Mouse (Mus musculus) heart, adult 9 months (tissue): ENCODE results near the gene Cd200r1.
"Not testable (repeated sequence)": the region's sequence is repeated elsewhere in the genome, so short reads cannot be mapped to it uniquely, and the experiment has no call there.

Experiments used
- DNase-seq, 2 experiments: peaks; one replicate each; pipeline ENCODE4 v3.0.0; 2022; ENCODE audit warnings: low spot score in 2 of 2

Gene Cd200r1

DNA sequence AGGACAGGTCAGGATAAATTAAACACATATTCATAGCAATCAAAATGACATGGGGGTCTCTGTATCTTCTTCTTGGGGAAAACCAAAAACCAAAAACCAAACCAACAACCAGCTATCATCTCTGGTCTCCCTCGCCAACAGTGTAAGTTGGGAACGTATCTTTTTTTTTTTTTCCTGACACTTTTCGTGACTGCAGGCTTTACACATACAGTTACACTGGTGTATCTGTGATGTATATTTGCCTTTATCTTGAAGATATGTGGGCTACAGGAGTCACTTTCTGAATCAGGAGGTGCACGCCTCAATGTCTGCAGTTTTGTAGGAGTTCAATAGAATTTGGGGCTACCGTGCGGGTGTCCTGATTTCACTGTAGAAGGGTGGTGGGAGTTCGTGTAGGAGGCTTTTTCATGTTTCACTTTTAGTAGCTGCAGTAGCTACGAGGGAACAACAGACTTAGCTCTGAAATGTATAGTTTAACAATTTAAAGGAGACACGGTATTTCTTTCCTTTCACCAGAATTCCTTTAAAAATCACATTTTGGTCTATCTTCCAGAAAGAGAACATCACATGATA lies 870 bp downstream of the Cd200r1 start:
- DNase-seq, result no peak

DNA sequence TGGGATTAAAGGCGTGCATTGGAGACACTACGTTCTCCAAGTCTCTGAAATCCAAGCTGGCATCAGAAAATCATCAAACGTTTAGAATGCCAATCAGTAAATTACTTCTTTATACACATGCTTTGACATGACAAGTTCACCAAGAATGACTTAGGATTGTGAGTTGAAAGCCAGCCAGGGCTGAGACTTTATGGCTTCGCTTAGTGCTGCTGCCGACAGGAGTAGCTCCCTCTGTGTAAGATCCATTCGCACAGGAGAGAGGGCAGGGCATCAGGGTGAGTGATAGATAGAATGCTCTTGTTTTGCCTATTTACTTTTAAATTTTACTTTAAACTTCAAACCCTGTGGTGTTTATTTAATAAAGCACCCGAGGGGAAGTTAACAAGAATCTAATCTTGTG lies 2.0 kb downstream of the Cd200r1 start:
- DNase-seq, result no peak

DNA sequence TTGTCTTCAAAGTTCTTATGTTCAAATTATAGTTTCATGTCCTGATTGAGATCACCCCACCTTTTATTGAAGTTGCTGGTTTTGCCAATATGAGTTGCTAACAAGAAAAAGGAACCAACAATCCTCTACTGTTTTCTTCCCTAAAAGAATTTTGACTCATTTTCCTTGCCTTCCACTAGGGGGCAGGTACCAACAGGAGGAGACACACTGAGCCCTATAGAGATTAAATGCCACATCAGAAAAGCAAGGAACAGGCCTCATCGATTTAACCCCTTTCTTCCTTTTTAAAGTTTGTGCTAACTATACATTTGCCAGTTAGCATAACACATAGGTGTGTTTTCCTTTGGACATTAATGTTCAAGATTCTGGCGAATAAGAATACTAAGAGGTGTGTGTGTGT lies 2.4 kb downstream of the Cd200r1 start:
- no peak for DNase-seq

DNA sequence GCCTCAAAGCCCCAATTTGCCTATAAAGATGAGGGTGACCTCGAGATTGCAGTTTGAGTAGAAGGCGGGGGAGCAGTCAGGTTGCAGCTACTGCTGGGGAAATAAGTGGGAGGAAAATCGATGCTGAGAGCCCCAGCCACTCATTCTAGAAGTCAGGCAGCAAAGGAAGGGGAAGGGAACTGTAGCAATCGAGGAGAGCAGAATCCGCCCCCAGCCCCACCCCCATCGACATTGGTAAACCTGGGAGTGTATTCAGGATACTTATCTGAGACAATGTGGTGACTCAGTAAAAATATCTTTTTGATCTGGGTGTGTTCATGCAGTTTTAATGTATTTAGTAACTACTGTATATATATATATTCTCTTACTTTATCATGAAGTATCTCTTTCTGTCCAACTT lies 7.0 kb downstream of the Cd200r1 start:
- no peak for DNase-seq

DNA sequence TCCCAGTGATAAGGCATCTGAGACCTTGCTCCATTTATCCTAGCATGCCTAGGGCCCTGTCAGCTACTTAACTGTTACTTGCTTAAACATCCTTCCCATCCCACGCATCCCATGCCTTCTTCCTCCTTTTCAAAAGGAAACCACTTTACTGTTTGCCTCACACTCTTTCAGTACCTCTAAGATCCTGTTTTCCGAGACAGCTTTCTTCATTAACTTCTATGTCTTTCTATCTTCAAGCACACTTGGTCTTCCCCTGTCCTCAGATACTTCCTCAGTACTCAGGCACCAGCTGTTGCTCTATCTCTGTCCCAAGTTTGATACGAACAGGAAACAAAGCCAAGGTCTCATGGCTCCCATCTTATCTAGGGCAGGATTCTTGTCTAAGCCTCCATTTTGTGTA lies 8.1 kb downstream of the Cd200r1 start:
- no peak for DNase-seq

DNA sequence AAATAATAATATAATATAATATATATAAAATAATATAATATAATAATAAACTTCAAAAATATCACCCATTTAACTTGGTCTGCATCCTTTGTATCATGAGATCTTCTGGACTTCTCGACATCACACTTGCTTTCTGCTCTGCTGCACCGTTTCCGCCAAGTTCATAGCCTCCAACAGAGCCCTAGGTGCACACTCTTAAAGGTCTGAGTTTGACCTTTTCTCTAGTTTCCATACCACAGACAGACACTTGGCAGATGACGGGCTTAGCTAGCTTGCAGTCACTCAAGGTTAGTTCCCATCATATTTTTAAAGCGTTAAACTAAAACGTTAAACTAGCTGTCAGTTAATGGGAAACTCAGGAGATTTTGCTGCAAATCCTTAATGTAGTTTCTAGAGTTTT lies 8.7 kb downstream of the Cd200r1 start:
- DNase-seq, result no peak

DNA sequence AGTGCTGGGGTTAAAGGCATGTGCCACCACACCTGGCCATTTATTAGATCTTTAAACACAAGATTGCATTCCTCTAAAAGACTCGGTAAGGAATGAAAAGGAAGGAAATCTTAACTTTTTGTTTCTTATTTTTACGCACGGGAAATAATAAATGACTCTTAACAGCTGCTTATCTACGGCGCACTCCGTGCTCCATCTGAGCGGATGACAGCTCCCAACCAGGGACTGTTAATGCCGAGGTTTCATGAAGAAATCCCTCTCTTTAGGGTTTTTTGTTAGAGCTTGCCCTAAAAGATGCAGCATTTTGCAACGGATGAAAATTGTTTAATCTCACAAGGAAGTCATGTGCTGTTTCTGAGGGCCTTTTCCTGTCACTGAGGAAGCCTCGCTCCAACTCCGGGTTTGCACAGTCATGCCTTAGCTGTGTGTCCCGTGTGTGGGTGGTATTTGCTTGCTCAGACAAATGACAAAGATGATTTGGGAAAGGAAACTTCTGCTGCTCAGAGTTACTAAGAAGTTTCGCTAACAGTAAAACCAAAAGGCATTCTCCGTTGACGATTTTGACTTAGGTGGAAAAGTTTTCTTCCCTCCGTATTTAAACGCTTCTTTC lies 13.1 kb downstream of the Cd200r1 start:
- DNase-seq, result peak; percentile 29 to 48

DNA sequence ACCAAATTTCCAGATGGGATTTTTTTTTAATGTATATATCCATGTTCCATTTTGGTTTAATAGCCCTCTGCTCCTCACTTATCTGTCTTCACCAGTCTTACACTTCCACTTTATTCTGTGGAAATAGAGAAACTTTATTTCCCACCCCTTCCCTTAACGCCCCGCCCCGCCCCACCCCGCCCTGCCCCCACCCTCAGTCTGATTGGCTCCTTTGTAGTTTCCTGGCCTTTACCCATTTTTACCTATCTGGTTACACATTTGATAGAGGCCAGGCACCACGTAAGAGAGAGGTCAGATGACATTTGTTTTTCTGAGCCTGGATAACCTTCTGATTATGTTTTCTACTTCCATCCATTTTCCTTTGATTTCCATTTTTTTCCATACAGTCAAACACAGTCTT lies 14.0 kb downstream of the Cd200r1 start:
- no peak for DNase-seq

DNA sequence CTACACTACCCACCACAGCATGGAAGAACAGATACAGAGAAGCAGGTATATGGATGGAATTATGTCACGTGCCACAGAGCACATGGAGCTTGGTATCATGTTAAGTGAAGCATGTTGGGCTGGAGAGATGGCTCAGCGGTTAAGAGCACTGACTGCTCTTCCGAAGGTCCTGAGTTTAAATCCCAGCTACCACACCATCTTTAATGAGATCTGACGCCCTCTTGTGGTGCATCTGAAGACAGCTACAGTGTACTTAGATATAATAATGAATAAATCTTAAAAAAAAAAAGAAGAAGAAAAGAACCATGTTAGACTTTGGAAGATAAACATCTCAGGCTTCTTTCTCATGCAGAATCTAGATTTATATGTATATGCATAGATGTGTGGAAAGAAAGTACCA lies 15.2 kb downstream of the Cd200r1 start:
- DNase-seq, result no peak

DNA sequence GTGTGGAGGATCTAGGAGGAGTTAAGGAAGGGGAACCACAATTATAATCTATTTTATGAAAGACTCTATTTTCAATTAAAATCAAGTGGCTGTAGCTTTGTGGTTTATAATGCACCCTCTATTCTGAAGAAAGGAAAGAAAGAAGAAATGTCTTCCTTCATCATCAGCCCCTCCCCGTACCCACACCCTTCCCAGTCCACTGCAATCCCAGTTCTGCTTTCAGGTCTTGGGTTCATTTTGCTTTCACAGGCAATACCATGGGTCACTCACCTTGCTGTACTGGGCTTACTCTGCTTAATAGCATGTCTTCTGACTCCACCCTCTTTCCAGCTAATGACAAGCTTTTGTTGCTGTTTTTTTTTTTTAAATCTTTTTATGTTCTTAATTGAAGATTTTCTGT lies 21.4 kb downstream of the Cd200r1 start:
- no peak for DNase-seq

DNA sequence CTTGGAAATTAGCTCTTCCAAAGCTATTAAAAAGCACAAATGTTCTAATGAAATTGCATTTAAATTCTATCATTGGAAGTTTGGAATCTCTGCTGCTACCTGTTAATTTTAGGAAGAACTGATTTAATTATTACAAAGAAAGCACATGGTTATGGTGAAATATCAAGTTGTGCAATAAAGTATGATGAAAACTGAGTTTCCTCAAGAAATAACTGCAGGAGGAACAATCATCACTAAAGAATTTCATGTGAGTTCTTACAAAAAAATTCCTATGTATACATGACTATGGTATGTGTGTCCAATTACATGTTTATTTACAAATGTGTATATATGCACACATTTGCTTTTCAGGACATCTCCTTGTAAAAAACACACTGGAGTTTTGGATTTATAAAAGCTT lies 28.9 kb downstream of the Cd200r1 start:
- DNase-seq, result no peak

DNA sequence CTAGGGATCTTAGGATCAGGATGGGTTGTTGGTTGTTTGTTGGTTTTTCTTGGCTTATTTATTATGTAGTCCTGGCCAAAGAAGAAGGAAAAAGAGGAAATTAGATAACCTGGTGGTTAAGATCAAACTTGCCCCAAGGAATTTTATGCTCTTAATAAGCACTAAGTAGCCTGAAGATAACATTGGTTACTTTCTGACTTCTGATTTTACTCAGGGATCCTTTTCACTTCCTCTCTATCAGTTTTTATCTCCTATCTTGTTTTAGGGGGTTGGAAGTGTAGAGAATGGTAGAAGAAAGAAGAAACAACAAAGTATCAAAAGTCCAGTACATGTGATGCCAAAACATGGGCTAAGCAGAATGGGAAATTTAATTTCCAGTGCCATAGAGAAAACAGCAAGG lies 40.4 kb downstream of the Cd200r1 start:
- no peak for DNase-seq

DNA sequence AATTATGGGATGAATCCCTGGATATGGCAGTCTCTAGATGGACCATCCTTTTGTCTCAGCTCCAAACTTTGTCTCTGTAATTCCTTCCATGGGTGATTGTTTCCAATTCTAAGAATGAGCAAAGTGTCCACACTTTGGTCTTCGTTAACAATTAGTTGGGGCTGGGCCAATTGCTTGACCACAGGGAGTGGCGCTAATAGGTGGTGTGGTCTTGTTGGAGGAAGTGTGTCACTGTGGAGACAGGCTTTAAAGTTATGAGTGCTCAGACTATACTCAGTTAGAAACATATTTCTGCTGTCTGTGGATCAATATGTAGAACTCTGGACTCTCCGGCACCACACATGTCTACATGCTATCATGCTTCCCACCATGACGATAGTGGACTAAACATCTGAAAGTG lies 44.7 kb downstream of the Cd200r1 start:
- DNase-seq, result not testable (repeated sequence)

DNA sequence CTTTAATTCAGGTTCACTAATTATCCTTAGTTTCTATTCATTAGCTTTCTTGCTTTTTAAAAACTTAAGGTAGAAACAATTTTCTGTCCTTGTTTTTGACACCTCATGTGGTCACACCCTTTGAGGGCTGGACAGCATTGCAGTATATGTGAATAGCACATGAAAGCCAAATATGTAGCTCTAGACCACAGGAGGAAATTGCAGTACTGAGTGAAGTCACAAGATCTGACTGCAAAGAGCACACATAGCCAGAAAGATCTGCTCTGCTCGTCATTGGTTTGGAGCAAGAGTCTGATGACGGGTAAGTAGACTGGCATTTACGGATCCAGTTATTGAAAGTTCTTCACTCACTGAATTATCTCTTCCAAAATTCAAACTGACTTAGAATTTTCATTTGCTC lies 46.0 kb downstream of the Cd200r1 start, which contains the start of gene Cd200r4:
Gene Cd200r4 (plus strand): TSS at position 190 of the 400 bp plus-strand sequence.
- no peak for DNase-seq

DNA sequence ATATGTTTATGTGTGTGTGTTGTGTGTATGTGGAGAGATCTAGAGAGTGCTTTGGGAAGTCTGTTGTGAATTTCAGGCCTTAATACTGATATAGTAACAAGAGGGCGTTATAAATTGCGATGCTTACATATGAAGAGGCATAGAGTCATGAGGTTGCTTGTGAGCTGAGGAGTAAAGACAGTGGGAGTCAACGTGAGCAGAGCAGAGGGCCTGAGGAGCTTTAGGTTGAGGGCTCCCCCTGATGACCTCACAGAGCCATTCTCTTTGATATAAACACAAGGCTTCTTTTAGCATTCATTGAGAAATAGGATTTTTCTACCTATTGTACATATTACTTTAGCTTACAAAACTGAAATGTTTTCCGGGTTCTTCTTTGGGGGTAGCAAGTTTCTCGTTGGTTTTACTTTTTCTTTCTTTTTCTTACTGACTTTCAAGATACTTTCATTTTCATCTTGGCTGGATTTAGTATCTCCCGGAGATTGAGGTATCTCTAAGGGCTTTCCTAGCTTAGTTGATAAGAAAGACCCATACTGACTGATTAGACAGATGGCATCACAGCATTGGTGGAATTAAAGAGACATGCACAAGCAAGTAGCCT lies 47.0 kb downstream of the Cd200r1 start:
- DNase-seq, result no peak

DNA sequence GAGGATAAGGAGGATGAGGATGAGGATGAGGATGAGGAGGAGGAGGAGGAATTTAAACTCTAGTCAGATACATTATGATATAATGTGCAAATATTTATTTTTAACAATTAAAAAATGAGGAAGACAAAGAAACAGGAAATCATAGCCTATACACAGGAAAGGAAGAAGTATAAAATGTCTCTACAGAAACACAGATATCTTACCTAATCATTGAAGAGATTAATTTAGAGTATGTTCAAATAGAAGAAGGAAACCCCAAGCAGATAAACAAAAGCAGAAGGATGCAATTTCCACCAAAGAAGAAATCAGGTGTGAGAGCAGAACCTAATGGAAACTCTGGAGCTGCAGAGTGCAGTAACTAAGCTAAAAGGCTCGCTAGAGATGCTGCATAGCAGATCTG lies 52.5 kb downstream of the Cd200r1 start:
- DNase-seq, result no peak

DNA sequence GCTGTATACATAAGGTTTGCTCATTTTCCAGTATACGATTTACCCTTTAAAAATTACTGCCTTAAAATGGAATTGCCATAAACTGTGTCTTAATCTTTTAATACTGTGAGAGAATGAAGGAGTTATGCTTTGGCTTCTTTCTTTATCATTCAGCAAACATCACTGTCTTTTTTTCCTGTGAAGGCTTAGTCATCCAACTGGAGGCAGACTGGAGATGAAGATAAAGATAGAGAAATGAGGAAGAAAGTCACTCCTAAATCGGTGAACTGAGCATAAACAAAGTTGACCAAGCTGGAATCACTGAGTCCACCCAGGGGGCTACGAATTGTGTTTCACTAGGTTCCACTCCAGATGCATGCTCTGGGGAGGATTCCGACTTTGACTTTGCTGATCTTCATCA lies 55.0 kb downstream of the Cd200r1 start:
- no peak for DNase-seq

DNA sequence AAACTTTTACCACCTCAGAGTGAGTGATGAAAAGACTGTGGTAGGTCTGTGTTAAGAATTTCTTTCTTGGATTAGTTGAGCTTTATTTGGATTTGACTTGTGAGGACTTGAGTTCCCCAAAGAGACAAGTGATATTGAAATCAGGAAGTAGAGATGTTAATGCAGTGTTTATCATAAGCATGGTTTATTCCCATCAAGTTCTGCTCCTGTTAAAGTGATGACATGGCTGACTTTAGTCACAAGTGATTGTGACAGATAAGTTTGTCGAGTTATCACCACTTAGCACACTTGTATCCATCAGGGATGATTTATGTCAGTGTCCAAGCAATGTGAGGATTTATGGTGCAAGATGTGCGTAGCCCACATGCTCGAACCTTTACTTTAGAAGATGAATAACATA lies 66.8 kb downstream of the Cd200r1 start:
- no peak for DNase-seq

DNA sequence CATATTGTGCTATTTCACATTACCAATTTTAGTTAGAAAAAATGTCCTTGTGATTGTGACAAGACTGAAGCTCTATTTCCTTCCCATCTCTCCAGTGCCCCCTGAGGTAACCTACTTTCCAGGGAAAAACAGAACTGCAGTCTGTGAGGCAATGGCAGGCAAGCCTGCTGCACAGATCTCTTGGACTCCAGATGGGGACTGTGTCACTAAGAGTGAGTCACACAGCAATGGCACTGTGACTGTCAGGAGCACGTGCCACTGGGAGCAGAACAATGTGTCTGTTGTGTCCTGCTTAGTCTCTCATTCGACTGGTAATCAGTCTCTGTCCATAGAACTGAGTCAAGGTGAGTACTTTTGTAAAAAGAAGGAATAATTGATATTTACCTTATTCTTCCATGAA lies 67.7 kb downstream of the Cd200r1 start:
- DNase-seq, result not testable (repeated sequence)
